Mouse (Mus musculus) ES-Bruce4 (cell line): ENCODE measurements around the gene Gab1.

Experiments used
- CTCF ChIP-seq: IDR thresholded peaks from one replicate; pipeline ENCODE4 v1.8.1; 2011; ENCODE audit warnings: low read depth, low read length
- POLR2A ChIP-seq: IDR thresholded peaks from one replicate; pipeline ENCODE4 v1.8.1; 2011; ENCODE audit warnings: low read length; ENCODE audit not compliant: insufficient read depth

DNA sequence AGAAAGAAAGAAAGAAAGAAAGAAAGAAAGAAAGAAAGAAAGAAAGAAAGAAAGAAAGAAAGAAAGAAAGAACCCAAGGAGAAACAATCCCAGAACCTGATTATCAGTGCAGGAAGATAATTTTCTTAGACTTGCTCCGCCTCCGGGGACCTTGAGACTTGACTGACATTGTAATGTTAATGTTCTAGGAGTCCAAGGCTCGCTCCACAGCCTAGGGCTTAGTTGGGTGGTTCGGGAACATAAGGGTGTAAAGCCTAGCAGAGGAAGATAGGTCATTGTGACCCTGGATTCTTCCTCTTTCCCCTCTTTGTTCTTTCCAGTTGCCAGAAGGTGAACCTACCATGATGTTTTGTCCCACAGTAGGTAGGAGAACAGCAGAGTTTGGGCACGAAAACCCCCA, 31.1 kb upstream of the Gab1 start:
- TF ChIP-seq CTCF (no peak), POLR2A (no peak)
